Mouse (Mus musculus): ENCODE measurements around the gene Olfr828.

The Olfr828 gene

DNA sequence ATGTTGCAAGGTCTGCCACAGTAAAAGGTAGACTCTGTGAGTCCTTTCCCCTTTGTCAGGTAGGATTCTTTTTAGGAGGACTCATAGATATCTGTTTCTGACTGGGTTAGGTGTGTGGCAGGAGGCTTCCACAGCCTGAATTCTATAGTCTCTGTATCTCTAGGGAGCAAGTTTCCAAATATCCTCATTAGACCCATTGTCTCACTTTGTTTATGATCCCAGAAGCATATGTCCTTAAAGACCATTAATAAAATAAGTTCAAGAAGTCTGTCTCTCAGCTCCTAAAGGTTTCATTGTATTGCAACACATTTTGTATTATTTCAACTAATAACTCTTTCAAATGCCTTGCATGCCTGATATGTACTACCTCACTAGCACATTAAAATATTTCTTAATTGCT is at the start of gene Olfr828:
TSS of gene Olfr828 (minus strand) at position 101 of the 400 bp plus-strand sequence.
- DNase-seq (ENCODE audit: low read depth), result no peak

DNA sequence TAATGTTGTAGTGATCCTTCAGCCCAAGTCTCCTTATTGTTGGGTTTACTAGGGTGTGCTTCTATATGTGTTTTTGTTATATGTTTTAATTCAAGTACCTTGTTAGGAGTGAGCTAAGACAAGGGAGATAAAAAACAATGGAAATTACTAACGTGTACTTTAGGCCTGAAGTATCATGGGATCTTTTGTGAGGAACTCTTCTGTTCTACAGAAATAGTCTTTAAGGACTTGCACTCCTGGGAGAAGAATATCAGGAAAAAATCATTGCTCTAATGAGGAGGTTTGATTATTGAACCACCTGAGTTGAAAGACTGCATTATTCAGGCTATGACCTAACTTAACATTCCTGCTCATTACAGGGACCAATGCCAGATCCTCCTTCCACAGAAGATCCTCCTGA is 35.3 kb upstream of the Olfr828 start, which contains the start of gene Olfr829:
TSS of gene Olfr829 (plus strand) at position 301 of the 400 bp plus-strand sequence.
- DNase-seq (ENCODE audit: low read depth), result no peak

DNA sequence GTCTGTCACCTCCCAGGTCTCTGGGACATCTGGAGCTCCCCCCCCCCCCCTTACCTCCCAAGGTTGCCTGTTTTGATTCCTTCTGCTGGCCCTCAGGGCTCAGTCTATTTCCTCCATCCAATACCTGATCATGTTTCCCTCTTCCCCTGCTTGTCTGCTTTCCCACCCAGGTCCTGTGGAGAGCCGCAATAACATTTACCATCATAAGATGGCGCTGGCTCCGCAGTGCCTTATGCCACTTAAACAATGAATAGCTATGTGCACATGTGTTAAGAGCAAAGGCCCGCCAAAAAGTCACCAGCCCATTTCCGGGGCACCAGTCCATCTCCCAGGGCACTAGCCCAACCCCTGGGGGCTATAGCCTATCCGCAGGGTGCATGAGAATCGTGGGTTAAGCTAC is 34.0 kb downstream of the Olfr828 start:
- DNase-seq (ENCODE audit: low read depth), result no peak

DNA sequence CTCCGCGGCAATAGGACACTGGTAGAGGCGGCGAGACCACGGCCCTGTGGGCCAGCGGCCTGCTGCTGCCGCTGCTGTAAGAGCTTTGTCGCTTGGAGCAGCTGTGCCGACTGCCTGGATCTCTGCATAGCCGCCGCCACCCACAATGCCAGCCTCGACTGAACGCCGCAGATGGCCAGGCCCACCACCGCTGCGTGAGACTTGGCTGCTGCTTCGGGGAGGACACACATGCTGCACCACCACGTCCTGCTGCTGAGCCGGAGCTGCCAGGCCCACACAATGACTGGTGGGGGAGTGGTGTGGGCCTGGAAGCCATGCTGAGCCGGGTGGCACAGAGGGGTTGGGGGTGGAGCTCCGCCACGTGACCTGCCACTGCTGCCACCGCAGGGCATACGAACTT is 39.9 kb downstream of the Olfr828 start:
- no peak for DNase-seq (ENCODE audit: low read depth)

DNA sequence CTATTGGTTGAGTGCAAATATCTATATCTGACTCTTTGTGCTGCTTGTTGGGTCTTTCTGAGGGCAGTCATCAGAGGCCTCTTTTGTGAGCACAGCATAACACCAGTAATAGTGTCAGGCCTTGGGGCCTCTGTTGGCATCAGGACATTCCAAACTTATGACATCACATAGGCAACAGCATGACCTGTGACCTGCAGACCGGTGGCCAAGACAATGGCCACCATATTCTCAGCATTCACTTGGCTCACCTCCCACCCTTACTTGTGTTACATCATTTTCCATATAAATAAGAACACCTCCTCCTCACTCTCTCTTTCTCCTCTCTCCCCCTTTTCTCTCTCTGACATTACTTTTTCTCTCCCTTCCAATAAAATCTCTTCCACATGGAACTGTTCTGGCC is 40.3 kb downstream of the Olfr828 start:
- DNase-seq (ENCODE audit: low read depth), result no peak
